Mouse (Mus musculus) liver, postnatal 0 days (tissue): ENCODE measurements around the gene Mau2. TPM values are rescaled to one million over a fixed set of nuclear protein-coding genes. Genes with fewer than 3 reads are reported as not detected.
A peak's percentile ranks its signal among the peaks of the same experiment; 100 is the strongest.
"Not testable (repeated sequence)": the region's sequence is repeated elsewhere in the genome, so short reads cannot be mapped to it uniquely, and the experiment has no call there.

Experiments
- ATAC-seq: fragments of 200-750 bp; cut with Nextera tagmentation; 2 replicates; pipeline ENCODE4 v1.8.0; 2017; ENCODE audit warnings: mild to moderate bottlenecking, moderate library complexity
- DNase-seq: peaks from one replicate; pipeline ENCODE4 v3.0.0-alpha.2; 2016
- H3K27ac ChIP-seq: fragments of 300-500 bp; sonication (generic); 2 replicates; pipeline ENCODE4 v1.5.1; 2014; ENCODE audit warnings: antibody characterized with exemption, moderate library complexity, mild to moderate bottlenecking, low read depth
- H3K27me3 ChIP-seq: fragments of 300-500 bp; sonication (generic); 2 replicates; pipeline ENCODE4 v1.6.1; 2014; ENCODE audit warnings: low read length, control low read depth, mixed read lengths; ENCODE audit not compliant: insufficient read depth
- H3K36me3 ChIP-seq: fragments of 300-500 bp; sonication (generic); replicated peaks from 2 replicates; pipeline ENCODE4 v1.6.1; 2014; ENCODE audit warnings: mild to moderate bottlenecking, control low read depth, low read length, moderate library complexity, mixed read lengths; ENCODE audit not compliant: insufficient read depth
- H3K4me1 ChIP-seq: fragments of 300-500 bp; sonication (generic); 2 replicates; pipeline ENCODE4 v1.6.1; 2014; ENCODE audit warnings: antibody characterized with exemption, mild to moderate bottlenecking, control low read depth; ENCODE audit not compliant: insufficient read depth
- H3K4me2 ChIP-seq: fragments of 300-500 bp; sonication (generic); 2 replicates; pipeline ENCODE4 v1.6.1; 2014; ENCODE audit warnings: low read depth, mild to moderate bottlenecking, low read length, moderate library complexity, mixed read lengths
- H3K4me3 ChIP-seq: fragments of 300-500 bp; sonication (generic); 2 replicates; pipeline ENCODE4 v1.5.1; 2014; ENCODE audit warnings: low read depth, low read length
- H3K9ac ChIP-seq: fragments of 300-500 bp; sonication (generic); replicated peaks from 2 replicates; pipeline ENCODE4 v1.6.1; 2014; ENCODE audit warnings: mild to moderate bottlenecking, moderate library complexity
- H3K9me3 ChIP-seq: fragments of 300-500 bp; sonication (generic); 2 replicates; pipeline ENCODE4 v1.6.1; 2016; ENCODE audit warnings: mild to moderate bottlenecking, control low read depth, low read length, mixed read lengths
- CTCF ChIP-seq: sonication (generic); IDR thresholded peaks from 2 replicates; pipeline ENCODE4 v1.5.1; 2016; ENCODE audit warnings: antibody characterized with exemption, low read depth
- EP300 ChIP-seq: IDR thresholded peaks from 2 replicates; pipeline ENCODE4 v1.6.1; 2016; ENCODE audit warnings: antibody characterized with exemption, low read depth, mild to moderate bottlenecking
- WGBS: fragments of 180-500 bp; shearing (Covaris S2); extraction: QIAGEN DNeasy Blood & Tissue Kit; methylation state at CpG from one replicate; pipeline ENCODE4 v1.1.7; 2014; ENCODE audit not compliant: insufficient replicate concordance; 5-methylcytosine and 5-hydroxymethylcytosine counted together
- polyA plus RNA-seq: library from polyadenylated mRNA; unstranded; fragments of >200 nt; fragmentation: Nextera tagmentation; extraction: Ambion mirVana; gene quantifications from 2 replicates; pipeline ENCODE4 v1.2.1, GENCODE M21; 2015

The Mau2 gene
- polyA plus RNA-seq, 1 experiment from 2014 or later = 12.2 TPM

GRCm38 (mm10) chr8:70071836-70072440, 29.4 kb upstream of the Mau2 start:
- Histone ChIP-seq H3K4me2 (peak overlapping the region; percentile 68; the same call in 1 of the 2 replicates), H3K9me3 (no peaks in the 10 kb centered on the region), H3K27ac (peak overlapping the region; percentile 79), H3K9ac (peak overlapping the region; percentile 8; the same call in 1 of the 2 replicates), H3K4me3 (no peak overlapping the region), H3K36me3 (peaks cover 27% of the 10 kb centered on the region), H3K4me1 (peaks cover 18% of the 10 kb centered on the region), H3K27me3 (no peaks in the 10 kb centered on the region)
- DNase-seq (peak; percentile 20), ATAC-seq (peak; percentile 59)
- 73% methylated on average over 2 of the region's 2 CpGs for WGBS
- TF ChIP-seq CTCF (no peak), EP300 (no peak)

- no peak for DNase-seq
- no peak for TF ChIP-seq EP300
- no peak for TF ChIP-seq CTCF
- no peaks in the 10 kb centered on the region for H3K9me3 ChIP-seq
- no peak for ATAC-seq
- peaks cover 65% of the 10 kb centered on the region for H3K36me3 ChIP-seq
- H3K9ac ChIP-seq = no peak overlapping the region
- 83% methylated on average over 1 of the region's 1 CpGs for WGBS
- no peak overlapping the region for H3K4me3 ChIP-seq
- no peaks in the 10 kb centered on the region for H3K27me3 ChIP-seq
- no peak overlapping the region for H3K4me2 ChIP-seq
- H3K4me1 ChIP-seq = no peaks in the 10 kb centered on the region
- no peak overlapping the region for H3K27ac ChIP-seq
These were observed 15.2 kb upstream of the Mau2 start for GRCm38 (mm10) chr8:70057721-70058120.

GRCm38 (mm10) chr8:70050434-70050833, 7.9 kb upstream of the Mau2 start:
- H3K36me3 ChIP-seq = peaks cover 23% of the 10 kb centered on the region

GRCm38 (mm10) chr8:70049662-70050061, 7.1 kb upstream of the Mau2 start:
- H3K4me3 ChIP-seq = no peak overlapping the region

More at GRCm38 (mm10) chr8:70050434-70050833, 7.9 kb upstream of the Mau2 start:
- H3K4me3 ChIP-seq, H3K9ac ChIP-seq, ATAC-seq, DNase-seq, H3K27me3 ChIP-seq, H3K9me3 ChIP-seq, H3K27ac ChIP-seq, H3K4me1 ChIP-seq, H3K4me2 ChIP-seq: not testable (repeated sequence)
- 89% methylated on average over 5 of the region's 5 CpGs for WGBS
- peak; percentile 19; the same call in 1 of the 2 replicates for TF ChIP-seq CTCF

GRCm38 (mm10) chr8:70043996-70044395, 1.5 kb upstream of the Mau2 start:
- no peak overlapping the region for H3K27ac ChIP-seq
- H3K9me3 ChIP-seq = no peaks in the 10 kb centered on the region
- DNase-seq = no peak
- H3K4me2 ChIP-seq = peak overlapping the region; percentile 96
- H3K36me3 ChIP-seq = no peaks in the 10 kb centered on the region; the same call in 1 of the 2 replicates
- peak overlapping the region; percentile 99; the same call in 1 of the 2 replicates for H3K9ac ChIP-seq
- H3K27me3 ChIP-seq = no peaks in the 10 kb centered on the region
- no peak for TF ChIP-seq CTCF
- TF ChIP-seq EP300 = no peak
- H3K4me1 ChIP-seq = peaks cover 35% of the 10 kb centered on the region
- WGBS = 78% methylated on average over 5 of the region's 5 CpGs
- peak overlapping the region; percentile 98; the same call in 1 of the 2 replicates for H3K4me3 ChIP-seq
- no peak for ATAC-seq

More at GRCm38 (mm10) chr8:70049662-70050061, 7.1 kb upstream of the Mau2 start:
- peaks cover 2% of the 10 kb centered on the region; the same call in 1 of the 2 replicates for H3K4me1 ChIP-seq
- H3K36me3 ChIP-seq = peaks cover 21% of the 10 kb centered on the region
- H3K9me3 ChIP-seq = no peaks in the 10 kb centered on the region
- TF ChIP-seq EP300 = no peak
- TF ChIP-seq CTCF = no peak
- H3K9ac ChIP-seq = no peak overlapping the region
- no peak for DNase-seq
- no peaks in the 10 kb centered on the region for H3K27me3 ChIP-seq
- ATAC-seq = peak; percentile 92
- no peak overlapping the region for H3K4me2 ChIP-seq
- no peak overlapping the region for H3K27ac ChIP-seq

DNA sequence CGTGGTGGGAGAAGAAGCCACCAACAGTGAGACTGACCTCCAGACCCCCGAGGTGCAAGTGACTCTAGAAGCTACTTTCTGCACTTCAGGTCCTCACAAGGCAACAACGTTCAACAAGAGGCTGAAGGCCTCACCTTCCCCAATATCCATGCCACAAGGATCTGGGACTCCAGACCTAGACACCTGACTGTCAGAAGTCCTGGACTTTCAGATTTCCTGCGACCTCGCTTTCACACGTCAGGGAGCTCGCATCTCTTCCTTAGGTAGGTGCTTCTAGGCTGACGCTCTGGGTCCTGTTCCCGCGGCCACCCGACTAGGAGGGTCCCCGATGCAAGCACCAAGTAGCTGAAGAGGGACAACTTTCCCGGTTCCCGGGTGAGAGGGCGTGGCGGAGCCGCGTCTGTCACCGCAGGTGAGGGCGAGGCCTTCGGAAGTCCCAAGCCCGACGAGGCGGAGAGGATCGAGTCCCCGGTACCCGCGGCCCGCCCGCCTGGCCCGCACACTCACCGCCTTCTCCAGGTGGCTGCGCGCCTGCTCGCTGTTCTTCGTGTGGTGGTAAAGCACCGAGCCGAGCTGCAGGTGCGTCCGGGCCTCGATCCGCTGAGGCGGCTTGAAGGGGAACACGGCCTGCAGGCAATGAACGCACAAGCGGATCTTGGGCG, 518 bp downstream of the Mau2 start:
- DNase-seq = peak; percentile 63
- TF ChIP-seq EP300 (no peak), CTCF (no peak)
- H3K27me3 ChIP-seq = no peaks in the 10 kb centered on the region
- H3K4me1 ChIP-seq = peaks cover 48% of the 10 kb centered on the region
- peaks cover 3% of the 10 kb centered on the region; the same call in 1 of the 2 replicates for H3K36me3 ChIP-seq
- H3K9ac ChIP-seq = peak overlapping the region; percentile 99
- peak overlapping the region; percentile 96 for H3K4me2 ChIP-seq
- no peaks in the 10 kb centered on the region for H3K9me3 ChIP-seq
- peak; percentile 48 for ATAC-seq
- H3K27ac ChIP-seq = peak overlapping the region; percentile 77
- H3K4me3 ChIP-seq = peak overlapping the region; percentile 98
- under 1% methylated on average over 45 of the region's 47 CpGs for WGBS
